Mouse (Mus musculus) E14TG2a.4 (cell line): ENCODE measurements around the gene Spata31d1c.

Experiments
- CTCF ChIP-seq: conservative IDR thresholded peaks from 2 replicates; pipeline ENCODE4 v1.5.1; 2014; ENCODE audit warnings: low read length
- NANOG ChIP-seq: IDR thresholded peaks from 2 replicates; pipeline ENCODE4 v1.6.1; 2014; ENCODE audit warnings: borderline replicate concordance, low read length, mixed read lengths

GRCm38 (mm10) chr13:65005414-65005813 lies 27.4 kb upstream of the Spata31d1c start:
- TF ChIP-seq CTCF (no peak; the same call in 1 of the 2 replicates), NANOG (no peak)
